Mouse (Mus musculus) frontal cortex, postnatal 14 days (tissue): ENCODE results near the gene Adamts10.

ENCODE experiments used
- DNase-seq, 2 experiments: peaks; one replicate each; pipeline ENCODE4 v3.0.0; 2022; ENCODE audit warnings: low spot score in 2 of 2

Adamts10 gene

GRCm38 (mm10) chr17:33554536-33554935 lies 30.5 kb downstream of the Adamts10 start:
- no peak for DNase-seq

GRCm38 (mm10) chr17:33555223-33555855 lies 31.3 kb downstream of the Adamts10 start, which contains the start of gene Myo1f:
Gene Myo1f (plus strand): TSS chr17:33555707.
- no peak for DNase-seq

DNA sequence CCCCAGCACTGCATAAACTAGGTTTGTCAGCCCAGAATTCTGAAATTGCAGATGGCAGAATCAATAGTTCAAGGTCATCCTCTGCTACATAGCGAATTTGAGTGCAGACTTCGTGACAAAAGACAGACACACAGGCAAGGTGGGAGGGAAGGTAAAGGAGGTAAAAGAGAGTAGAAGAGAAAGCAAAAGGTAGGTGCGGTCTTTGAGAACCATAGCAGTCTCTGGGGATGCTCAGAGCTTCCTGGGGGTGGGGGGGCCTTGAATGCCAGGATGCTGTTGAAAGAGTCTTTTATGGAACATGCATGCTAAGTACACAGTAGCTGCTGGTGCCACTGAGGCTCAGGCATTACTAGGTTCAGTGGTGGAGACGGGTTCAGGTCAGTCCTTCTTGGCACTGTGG lies 33.9 kb downstream of the Adamts10 start:
- no peak for DNase-seq

GRCm38 (mm10) chr17:33563527-33564076 lies 39.6 kb downstream of the Adamts10 start:
- no peak for DNase-seq

DNA sequence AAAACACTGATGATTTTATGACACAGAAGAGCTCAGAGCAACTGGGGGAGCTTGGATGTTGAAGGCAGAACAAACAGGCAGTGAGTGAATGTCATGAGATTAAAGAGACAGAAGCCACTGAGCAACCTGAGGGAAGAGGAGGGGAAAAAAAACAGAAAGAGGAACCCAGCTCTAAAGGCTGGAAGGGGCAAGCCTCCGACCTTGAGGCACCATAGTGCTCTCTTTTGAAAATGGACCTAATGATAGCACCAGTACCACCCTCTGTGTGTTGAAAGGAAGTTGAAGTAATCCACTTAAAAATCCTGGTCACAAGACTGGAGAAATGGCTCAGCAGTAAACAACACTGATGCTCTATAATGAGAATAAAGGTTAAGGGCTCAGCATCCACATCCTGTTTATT lies 40.6 kb downstream of the Adamts10 start:
- no peak for DNase-seq

GRCm38 (mm10) chr17:33566182-33566581 lies 42.2 kb downstream of the Adamts10 start:
- DNase-seq, result no peak

DNA sequence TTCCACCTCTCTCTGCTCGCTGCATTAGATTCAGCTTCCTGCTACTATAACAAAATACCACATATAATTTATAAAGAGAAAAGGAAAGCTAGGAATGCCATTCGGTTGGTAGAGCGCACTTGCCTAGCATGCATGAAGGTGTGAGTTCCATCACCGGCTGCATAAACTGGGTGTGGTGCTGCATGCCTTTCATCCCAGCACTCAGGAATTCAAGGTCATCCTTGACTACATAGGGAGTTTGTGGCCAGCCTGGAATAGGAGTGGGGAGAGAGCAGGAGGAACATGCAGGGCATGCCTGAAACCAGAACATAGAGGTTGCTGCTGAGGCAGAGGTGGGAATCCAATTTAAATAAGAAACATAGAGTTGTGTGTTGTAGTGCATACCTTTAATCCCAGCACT lies 60.1 kb downstream of the Adamts10 start:
- DNase-seq, result no peak

DNA sequence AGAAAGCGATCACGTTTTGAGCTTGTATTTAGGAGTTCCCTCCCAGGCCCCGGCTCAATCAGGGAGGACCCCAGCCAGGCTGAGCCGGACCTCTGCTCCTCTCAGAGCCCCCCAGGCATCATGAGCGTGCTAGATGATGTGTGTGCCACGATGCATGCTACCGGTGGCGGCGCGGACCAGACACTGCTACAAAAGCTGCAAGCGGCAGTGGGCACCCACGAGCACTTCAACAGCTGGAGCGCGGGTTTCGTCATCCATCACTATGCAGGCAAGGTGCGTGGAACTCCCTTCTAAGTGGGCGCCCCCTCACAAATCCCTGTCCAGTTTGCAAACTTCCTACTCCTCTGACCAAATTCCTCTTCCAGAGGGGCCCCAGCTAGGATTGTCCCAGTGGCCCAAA lies 62.0 kb downstream of the Adamts10 start:
- no peak for DNase-seq

DNA sequence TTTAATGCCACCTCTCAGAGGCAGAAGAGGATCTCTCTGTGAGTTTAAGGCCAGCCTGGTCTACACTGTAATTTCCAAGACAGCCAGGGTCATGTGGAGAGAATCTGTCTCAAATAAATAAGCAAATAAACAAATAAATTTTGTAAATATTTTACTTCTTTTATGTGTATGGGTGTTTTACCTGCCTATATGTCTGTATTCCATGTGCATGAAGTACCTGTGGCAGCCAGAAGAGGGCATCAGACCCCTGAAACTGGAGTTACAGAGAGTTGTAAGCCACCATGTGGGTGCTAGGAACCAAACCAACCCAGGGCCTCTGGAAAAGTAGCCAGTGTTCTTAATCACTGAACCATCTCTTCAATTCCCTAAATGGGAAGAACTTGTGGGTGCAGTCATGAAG lies 73.3 kb downstream of the Adamts10 start:
- DNase-seq, result no peak

DNA sequence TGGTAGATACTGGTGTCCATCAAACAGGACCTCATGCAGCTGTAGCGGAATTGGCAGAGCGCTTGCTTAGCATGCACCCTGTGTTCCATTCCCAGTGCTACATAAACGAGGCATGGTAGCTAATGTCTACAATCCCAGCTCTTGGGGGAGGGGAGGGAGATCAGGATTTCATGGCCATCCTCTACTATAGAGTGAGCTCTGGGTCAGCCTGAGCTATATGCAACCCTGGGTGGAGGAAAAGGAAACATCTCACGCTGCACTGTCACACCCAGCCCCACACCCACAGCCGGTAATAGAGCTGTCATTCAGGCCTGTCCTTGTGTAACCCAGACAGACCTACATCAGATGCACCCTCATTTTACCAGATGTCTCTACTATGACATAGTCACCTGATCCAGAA lies 74.5 kb downstream of the Adamts10 start:
- DNase-seq, result no peak

GRCm38 (mm10) chr17:33599836-33600475 lies 76.0 kb downstream of the Adamts10 start:
- no peak for DNase-seq

- DNase-seq, result no peak
Observed at GRCm38 (mm10) chr17:33600831-33601230, 76.8 kb downstream of the Adamts10 start.

DNA sequence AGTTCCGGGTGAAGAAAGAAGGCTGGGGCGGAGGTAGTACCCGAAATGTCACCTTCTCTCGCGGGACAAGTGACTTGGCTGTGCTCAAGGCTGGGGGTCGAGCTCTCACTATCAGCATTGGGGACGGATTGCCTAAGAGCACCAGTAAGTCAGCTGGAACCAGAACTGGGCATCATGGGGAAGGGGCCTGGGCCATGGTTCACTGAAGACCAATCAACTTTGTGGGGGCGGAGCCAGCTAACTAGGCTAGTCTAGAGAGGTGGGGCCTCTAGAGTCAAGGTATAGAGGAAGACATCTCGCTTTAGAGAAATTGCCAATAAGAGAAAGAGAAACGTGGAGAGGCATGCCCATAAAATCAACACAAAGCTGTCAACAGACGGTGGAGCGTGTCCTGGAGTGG lies 77.9 kb downstream of the Adamts10 start:
- DNase-seq, result no peak
